7 mouse cellular contexts compared by ENCODE assay signal in genomic region chr9:103207846-103208245, GRCm38 (mm10). TPM values are rescaled to one million over a fixed set of nuclear protein-coding genes. Genes with fewer than 3 reads are reported as not detected.
DNase-seq lines count a peak whose midpoint lies in the region; ATAC-seq lines count a peak whose summit lies in the region.

No protein-coding gene starts in this region.

- peak overlapping the region; percentile 23 for H3K4me3 ChIP-seq in intestine, embryonic 14.5 days (ENCODE audit: low read depth, low read length)

- H3K27me3 ChIP-seq in intestine, embryonic 14.5 days (replicated peaks; ENCODE audit: control insufficient read depth, insufficient read depth, low read length) = no peaks in the 10 kb centered on the region

- H3K9ac ChIP-seq in intestine, embryonic 14.5 days (ENCODE audit: low read length) = no peak overlapping the region

- WGBS in intestine, embryonic 14.5 days = 8% methylated on average over 16 of the region's 16 CpGs

- H3K4me2 ChIP-seq in intestine, embryonic 14.5 days (ENCODE audit: low read length) = peak overlapping the region; percentile 46

- no peaks in the 10 kb centered on the region for H3K36me3 ChIP-seq in intestine, embryonic 14.5 days (ENCODE audit: control insufficient read depth, insufficient read depth, low read length)

- H3K9me3 ChIP-seq in intestine, embryonic 14.5 days (ENCODE audit: control insufficient read depth, low read length) = no peaks in the 10 kb centered on the region

- DNase-seq in adrenal gland, adult (ENCODE audit: inconsistent age in 2 of 2, low spot score in 1 of 2) = peak; percentile 60 to 87
- peak; percentile 27 to 43 for DNase-seq in gastrocnemius, postnatal 36 days
- peak; percentile 75 for DNase-seq in intestine, embryonic 14.5 days (ENCODE audit: low spot score)
- DNase-seq in left cerebral cortex, postnatal 25 days (ENCODE audit: low spot score in 2 of 2) = peak; percentile 65 to 72
- DNase-seq in mesoderm, embryonic 11.5 days (ENCODE audit: low read depth, low spot score) = peak; percentile 89
- DNase-seq in right cerebral cortex, postnatal 36 days (ENCODE audit: low spot score in 2 of 2) = peak; percentile 46 to 50

- no peak overlapping the region for H3K27ac ChIP-seq in intestine, embryonic 14.5 days (ENCODE audit: low read depth)

- ATAC-seq in common myeloid progenitor, adult 5-6 weeks (replicated peaks; ENCODE audit: low read depth, poor library complexity, severe bottlenecking) = peak; percentile 100
- ATAC-seq in intestine, embryonic 14.5 days (replicated peaks; ENCODE audit: low FRiP score, low TSS enrichment, low read depth) = peak; percentile 84

- H3K4me1 ChIP-seq in intestine, embryonic 14.5 days (replicated peaks; ENCODE audit: control insufficient read depth, insufficient read depth, low read length) = no peaks in the 10 kb centered on the region

- intact Hi-C loops in gastrocnemius, postnatal 36 days (cut with DNase I) = loop anchor here (2.0 kb wide), 1 partner anchor 95 kb away; no protein-coding TSS in a partner anchor
- intact Hi-C loops in left cerebral cortex, postnatal 25 days (cut with DNase I) = loop anchor here (2.0 to 5.0 kb wide), 2 partner anchors 95 to 116 kb away; no protein-coding TSS in a partner anchor

RNA-seq across cellular contexts. Expression of gene Srprb, which starts 5.9 kb away (rescaled TPM):
- 16.2 and 23.6 TPM in 2 replicates for total RNA-seq in common myeloid progenitor, adult 5-6 weeks (2017)
- total RNA-seq in gastrocnemius, postnatal 36 days (2021) = 10 to 100 TPM; 16.3 to 18.0 TPM
- 58.6 and 59.5 TPM in 2 replicates for polyA plus RNA-seq in intestine, embryonic 14.5 days (2014; fragmentation: Nextera tagmentation; extraction: Ambion mirVana)
- total RNA-seq in left cerebral cortex, postnatal 25 days (2021) = 10 to 100 TPM; 18.7 to 19.1 TPM

RNA-seq across cellular contexts. Expression of gene Gm20425, which starts 22.3 kb away (rescaled TPM):
- total RNA-seq in common myeloid progenitor, adult 5-6 weeks (2017) = 4.8 TPM in 1 of 2 replicates, not detected in the other
- under 1 TPM; 0.42 to 0.74 TPM for total RNA-seq in gastrocnemius, postnatal 36 days (2021)
- polyA plus RNA-seq in intestine, embryonic 14.5 days (2014; fragmentation: Nextera tagmentation; extraction: Ambion mirVana) = 3.9 TPM in 1 of 2 replicates, not detected in the other
- total RNA-seq in left cerebral cortex, postnatal 25 days (2021) = 1 to 10 TPM; 7.9 to 9.6 TPM

RNA-seq across cellular contexts. Expression of gene Trf, which starts 22.4 kb away (rescaled TPM):
- total RNA-seq in common myeloid progenitor, adult 5-6 weeks (2017) = 51.4 and 79.9 TPM in 2 replicates
- 10 to 100 TPM in 1 of 2 experiments, 1 to 10 TPM in 1; 7.9 to 10.8 TPM for total RNA-seq in gastrocnemius, postnatal 36 days (2021)
- polyA plus RNA-seq in intestine, embryonic 14.5 days (2014; fragmentation: Nextera tagmentation; extraction: Ambion mirVana) = 77.5 and 85.0 TPM in 2 replicates
- 100 to 1,000 TPM; 123 to 155 TPM for total RNA-seq in left cerebral cortex, postnatal 25 days (2021)

Comparison
In these comparisons a context has a peak if more than half of its experiments do, and no peak if none do; other contexts are left out.
1. DNase-seq: peak in every context shown above with its lines; median percentile 89 in mesoderm, embryonic 11.5 days; 75 in intestine, embryonic 14.5 days; 74 in adrenal gland, adult; 68 in left cerebral cortex, postnatal 25 days; 48 in right cerebral cortex, postnatal 36 days; 35 in gastrocnemius, postnatal 36 days.